Mouse (Mus musculus) retina, postnatal 7 days (tissue): ENCODE measurements at regions not wholly inside any gene's neighbourhood (a gene's known extent, or its start where the extent isn't known, plus 50 kb on each side); places are given as distances from the start of the nearest gene placed in this dataset.

Experiments
- DNase-seq: peaks from one replicate; pipeline ENCODE4 v3.0.0-alpha.2; 2012; ENCODE audit warnings: low read depth, low spot score

GRCm38 (mm10) chr2:45884680-45885079, 767.5 kb upstream of the Zeb2 start:
- no peak for DNase-seq

- DNase-seq = no peak
Observed at GRCm38 (mm10) chr2:45878656-45879055, 761.5 kb upstream of the Zeb2 start.

- no peak for DNase-seq
Observed at GRCm38 (mm10) chr2:45859901-45860331, 742.7 kb upstream of the Zeb2 start.

GRCm38 (mm10) chr2:45859445-45859844, 742.2 kb upstream of the Zeb2 start:
- no peak for DNase-seq

DNA sequence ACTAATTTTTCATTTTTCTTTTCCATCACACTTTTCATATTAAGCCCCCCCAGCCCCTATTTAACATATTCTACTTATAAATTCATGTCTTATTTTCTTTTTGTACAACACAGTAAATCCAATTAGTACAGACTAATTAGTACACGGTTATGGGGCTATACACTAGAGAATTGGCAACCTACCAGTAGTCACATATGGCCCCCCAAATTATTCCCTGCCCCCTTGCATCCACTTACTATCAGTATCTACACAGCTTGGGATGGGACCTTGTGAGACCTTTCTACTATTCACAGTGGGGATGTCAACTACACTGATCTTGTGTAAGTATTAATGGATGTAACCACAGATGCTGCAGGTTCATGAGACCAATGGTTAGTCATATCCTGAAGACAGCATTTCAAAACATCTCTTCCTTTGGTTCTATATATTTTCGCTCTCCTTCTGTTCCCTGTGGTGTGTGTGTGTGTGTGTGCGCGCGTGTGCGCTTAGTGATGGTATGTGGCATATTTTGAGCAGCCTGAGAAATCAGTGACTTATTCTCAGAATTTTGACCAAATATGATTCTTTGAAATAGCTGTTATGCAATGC, 732.9 kb upstream of the Zeb2 start:
- no peak for DNase-seq

DNA sequence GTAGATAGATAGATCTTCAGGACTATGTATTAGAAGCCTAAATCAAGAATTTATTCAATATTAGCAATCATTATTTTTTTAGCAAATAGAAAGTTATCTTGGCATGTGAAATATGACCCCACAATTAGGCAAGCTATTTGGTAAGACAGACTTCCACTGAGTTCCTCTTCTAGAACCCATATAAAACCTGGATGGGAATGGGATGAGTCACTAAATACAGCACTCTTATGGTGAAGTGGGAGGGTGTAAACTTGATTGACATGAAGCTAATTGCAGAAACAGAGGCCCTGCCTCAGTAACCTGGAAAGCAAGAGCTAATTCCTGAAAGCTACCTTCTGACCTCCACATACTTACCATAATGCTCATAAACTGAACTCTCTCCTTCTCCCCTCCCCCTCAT, 723.2 kb upstream of the Zeb2 start:
- DNase-seq = no peak

DNA sequence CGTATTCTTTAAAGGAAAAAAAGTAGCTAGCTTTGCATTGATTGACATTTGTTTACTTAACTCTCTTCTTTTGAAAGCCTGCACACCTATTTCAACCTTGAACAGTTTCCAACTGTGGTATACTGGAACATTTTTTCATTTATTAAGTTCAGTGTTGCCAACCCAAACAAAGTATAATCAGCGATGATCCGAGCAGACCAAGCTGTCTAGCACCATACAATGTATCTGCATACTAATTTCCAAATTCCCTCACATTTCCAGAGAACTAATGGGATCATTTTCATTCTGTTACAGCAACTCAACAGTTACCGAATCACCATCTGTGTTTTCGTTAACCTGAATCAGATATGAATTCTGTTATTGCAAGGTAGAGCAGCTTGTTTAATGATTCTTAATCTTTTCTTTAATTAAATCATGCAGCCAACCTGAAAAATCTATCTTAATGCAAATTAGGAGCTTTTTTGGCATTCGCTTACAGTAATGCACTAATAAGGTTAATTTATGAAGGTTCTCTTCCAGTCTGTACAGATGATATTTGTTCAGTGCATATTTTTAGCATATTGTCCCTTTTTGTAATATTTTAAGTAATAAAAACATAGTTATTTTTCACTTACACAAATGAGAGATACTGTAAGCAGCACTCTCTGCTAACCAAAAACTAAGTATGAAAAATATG, 719.5 kb upstream of the Zeb2 start:
- no peak for DNase-seq

- DNase-seq = no peak
Observed at GRCm38 (mm10) chr2:45817945-45818719, 700.9 kb upstream of the Zeb2 start.

DNA sequence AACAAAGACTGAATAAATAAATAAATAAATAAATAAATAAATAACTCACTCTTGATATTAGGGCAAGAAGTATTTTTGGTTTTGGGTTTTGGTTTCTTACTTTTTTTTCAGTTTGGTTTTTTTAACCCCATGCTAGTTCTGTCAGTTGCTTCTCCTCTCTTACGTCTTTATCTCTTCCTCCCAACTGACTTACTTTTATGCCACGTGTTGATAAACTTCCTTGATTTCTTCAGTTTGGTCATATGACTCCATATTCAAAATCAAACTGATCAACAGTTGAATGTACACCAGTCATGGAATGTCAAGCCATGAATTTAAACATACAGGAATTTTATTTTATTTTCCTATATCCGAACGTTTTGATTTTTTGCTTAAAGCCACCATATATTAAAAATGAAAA, 697.5 kb upstream of the Zeb2 start:
- DNase-seq = no peak

DNA sequence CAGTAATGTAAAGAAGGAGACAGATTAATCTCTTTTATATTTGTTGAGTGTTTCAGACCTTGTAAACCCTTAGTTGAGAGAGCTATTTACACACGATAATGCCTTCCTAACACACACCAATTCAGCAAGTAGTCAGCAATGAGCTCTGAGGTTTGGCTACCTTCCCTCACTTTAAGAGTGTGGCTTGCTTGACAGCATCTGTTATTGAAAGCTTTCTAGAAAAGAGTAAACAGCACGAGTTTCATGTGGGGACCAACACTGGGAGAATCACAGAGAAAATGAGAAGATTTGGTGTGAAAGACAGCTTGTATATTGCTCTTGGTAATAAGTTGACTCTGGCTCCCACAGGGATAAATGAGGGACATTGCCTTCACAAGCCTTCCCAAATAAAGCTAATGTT, 688.1 kb upstream of the Zeb2 start:
- DNase-seq = no peak

GRCm38 (mm10) chr2:45800131-45800530, 682.9 kb upstream of the Zeb2 start:
- DNase-seq = no peak

DNA sequence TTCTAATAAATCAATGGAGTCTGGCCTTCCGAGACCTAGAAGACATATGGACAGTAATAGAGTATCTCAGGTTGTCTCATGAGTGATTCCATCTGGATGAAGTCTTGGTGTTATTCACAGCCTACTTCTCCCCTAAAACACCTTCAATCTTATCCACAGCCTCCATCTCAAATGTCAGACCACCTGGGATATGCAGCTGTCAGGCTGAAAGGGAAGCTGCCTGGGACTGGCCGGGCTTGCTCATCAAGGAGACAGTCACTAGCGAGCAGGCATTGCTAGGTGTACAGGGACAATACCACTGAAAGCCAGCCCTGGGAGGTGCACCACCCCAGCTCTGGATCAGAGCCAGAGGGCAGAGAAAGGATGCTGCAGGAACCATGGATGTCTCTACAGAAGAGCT, 676.4 kb upstream of the Zeb2 start:
- DNase-seq = no peak

DNA sequence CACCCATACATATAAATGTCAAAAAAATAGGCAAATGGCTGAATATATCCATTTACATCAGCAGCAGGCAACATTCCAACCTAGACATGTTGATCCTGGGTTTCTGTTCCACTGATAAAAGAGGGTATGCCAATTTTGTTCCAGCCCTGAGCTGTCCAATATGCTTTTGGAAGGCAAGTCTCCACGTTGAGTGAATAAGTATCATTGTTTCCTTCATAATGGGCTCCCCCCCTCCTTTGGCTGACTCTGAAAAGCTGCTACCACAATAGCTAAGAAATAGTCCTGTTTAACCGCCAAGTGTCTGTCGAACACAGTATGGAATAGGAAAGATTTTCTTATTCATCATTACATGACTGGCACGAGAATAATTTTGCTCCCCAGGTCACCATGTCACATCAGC, 672.5 kb upstream of the Zeb2 start:
- DNase-seq = no peak

- DNase-seq = no peak
Observed at GRCm38 (mm10) chr2:45787732-45788390, 670.7 kb upstream of the Zeb2 start.

DNA sequence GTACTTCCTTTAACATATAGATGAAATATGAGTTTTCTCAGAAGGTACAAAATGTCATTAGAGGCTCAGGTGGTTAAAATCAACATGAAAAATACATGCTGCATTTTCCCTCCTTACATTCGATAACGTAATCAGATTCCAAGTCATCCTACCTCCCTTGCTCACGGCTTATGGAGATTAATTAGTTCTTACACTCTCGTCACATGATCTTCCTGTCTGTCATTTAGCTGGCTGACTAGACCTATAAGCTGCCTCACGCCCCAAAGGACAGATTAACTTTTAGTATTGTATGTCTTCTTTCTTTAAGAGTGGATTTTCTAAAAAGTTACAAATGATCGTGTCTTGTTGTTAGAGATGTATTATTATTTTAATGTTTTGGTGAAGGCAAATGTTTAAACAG, 669.6 kb upstream of the Zeb2 start:
- peak; percentile 9 for DNase-seq

GRCm38 (mm10) chr2:45785684-45786083, 668.5 kb upstream of the Zeb2 start:
- DNase-seq = no peak

GRCm38 (mm10) chr2:45783634-45784412, 666.6 kb upstream of the Zeb2 start:
- no peak for DNase-seq

DNA sequence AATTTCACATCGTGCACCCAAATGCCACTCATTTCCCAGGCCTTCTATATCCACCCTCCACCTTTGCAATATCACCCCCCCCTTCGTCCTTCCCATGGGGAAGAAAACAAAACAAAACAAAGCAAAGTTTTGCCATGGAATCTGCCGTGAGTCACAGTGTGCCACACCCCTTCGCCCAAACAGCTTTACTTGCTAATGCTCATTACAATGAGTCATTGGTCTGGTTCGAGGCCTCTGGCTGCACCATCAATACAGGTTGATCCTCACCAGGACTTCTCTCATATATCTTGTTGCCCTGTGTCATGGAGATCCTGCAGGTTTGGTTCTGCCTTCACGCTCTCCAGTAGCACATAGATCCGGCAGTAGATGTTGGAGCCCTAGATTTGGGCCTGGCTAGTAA, 660.3 kb upstream of the Zeb2 start:
- DNase-seq = no peak

DNA sequence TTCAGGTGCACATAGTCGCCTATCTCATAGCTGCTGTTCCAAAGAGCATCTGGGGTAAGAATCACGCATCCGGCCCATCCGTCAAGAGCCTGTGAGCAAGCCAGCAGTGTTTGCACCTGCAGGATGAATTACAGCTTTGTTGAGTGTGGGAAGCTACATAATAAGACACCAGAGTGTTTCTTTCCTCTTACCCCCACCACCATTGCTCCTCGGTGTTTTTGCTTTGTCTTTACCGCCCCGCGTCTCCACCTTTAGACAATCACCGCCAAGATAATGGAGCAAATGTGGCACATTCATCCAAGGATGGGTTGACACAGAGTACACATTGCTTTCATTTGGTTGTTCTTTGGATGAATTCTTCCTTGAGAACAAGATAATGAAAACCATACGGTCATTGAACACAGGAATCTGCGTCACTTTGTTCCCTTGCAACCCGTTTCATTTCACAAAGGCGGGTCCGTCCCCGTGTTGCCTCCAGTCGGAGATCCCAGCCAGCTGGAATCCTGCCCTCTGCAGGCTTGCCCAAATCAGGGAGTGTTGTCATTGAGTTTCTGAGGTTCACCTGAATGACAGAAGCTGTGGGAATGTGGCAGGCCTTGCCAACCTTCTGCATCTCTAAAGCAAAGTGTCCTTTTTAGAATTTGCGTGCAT, 659.4 kb upstream of the Zeb2 start:
- DNase-seq = no peak

GRCm38 (mm10) chr2:45775691-45776090, 658.5 kb upstream of the Zeb2 start:
- DNase-seq = no peak

- DNase-seq = no peak
Observed at GRCm38 (mm10) chr2:45774416-45774815, 657.2 kb upstream of the Zeb2 start.
